Mouse (Mus musculus) ovary, postnatal 36 days (tissue): Measurements from ENCODE around the gene Lca5.

Source experiments
- DNase-seq: peaks from one replicate; pipeline ENCODE4 v3.0.0; 2022; ENCODE audit warnings: low spot score, mixed read lengths

Gene Lca5

GRCm38 (mm10) chr9:83440392-83441357, at the start of gene Lca5:
TSS of gene Lca5 (minus strand) at chr9:83441127.
- peak; percentile 92 for DNase-seq

- DNase-seq, result no peak
Measured at GRCm38 (mm10) chr9:83488491-83489210, 47.7 kb upstream of the Lca5 start.

GRCm38 (mm10) chr9:83487771-83488470, 47.0 kb upstream of the Lca5 start:
- no peak for DNase-seq

DNA sequence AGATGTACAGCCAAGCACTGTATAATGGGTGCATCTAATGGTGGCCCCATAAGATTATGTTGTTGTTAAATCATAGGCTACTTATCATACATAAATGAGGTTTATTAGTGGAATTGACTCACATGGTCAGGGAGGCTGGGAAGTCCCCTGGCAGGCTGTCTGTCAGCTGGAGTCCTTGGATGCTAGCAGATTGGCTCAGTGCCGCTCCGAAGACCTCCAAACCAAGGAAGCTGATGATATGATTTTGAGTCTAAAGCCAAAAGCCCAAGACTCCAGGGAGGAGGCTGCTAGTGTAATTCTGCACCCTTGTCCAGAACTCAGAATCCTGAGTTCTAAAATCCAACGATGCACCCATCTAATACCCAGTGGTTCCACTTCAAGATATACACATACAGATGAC, 45.0 kb upstream of the Lca5 start:
- DNase-seq, result peak; percentile 42

GRCm38 (mm10) chr9:83485357-83485756, 44.4 kb upstream of the Lca5 start:
- DNase-seq, result no peak

DNA sequence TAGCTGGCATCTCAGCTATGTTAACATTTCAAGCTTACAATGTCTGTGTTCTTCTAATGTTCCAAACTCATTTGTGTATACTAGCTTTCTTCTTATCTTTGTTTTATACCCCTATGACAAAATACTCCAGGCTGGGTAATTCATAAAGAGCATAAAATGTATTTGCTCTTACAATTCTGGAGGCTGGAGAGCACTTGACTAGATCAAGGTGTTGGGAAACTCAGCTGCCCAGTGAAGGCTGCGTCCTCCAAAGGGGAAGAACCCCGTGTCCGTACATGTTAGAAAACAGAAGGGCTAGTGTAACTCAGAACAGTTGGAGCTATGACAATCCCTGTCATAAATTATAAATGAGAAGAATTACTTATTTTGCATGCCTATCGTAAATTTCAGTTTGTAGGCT, 42.5 kb upstream of the Lca5 start:
- DNase-seq, result no peak

GRCm38 (mm10) chr9:83482176-83482949, 41.4 kb upstream of the Lca5 start:
- DNase-seq, result no peak

DNA sequence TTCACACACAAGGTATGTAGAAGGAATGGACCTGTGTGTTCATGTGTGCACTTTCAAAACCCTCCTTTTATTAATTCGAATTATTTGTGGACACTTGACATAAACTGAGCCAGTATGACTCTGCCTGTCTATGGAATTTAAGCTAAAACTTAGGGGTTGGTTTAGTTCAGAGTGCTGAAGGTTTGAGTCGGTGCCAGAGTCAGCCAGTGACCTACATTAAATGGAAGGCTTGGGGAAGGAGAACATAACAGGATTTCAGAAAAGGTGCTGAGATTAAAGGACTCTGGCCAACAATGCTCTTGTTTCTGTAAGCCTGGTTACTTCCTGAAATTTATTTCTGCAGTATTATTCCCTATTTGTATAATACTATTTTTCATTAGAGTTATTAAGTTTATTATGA, 28.9 kb upstream of the Lca5 start:
- DNase-seq, result no peak

DNA sequence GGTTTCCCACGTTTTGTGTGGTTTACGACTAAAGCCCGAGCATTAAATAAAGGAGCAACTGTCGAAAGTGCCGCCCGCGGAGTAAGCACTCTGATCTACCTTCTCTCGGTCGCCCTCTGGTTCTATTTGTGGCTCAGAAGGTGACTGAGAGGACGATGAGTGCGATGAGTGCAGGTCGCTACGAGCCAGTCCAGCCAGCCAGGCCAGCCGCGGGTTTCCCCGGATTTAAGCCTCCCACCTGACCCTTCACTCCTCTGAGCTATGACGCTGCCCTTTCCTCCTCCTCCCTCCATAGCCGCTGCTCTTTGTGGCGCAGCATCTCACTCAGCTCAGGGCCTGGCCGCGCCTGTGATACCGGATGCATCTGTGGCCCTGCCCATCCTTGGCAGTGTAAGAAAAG, 6.8 kb upstream of the Lca5 start:
- DNase-seq, result peak; percentile 54

DNA sequence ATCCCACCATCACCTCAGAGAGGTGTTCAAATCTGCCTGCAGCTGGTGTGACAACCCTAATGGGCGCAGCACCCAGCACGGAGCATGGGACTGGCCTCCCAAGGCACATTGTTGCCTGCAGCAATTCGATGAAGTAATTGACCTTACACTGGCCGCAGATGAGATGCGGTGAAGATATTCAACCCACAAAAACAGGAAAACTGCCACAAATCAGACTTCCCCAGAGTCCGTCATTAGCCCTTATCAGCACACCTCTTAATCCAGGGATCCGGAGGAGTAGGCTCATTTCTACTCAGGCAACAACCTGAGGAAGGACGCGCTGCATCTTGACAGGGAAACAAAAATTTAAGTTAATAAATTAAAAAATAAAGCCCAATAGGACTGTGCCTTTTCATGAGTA, 6.2 kb upstream of the Lca5 start:
- DNase-seq, result no peak

DNA sequence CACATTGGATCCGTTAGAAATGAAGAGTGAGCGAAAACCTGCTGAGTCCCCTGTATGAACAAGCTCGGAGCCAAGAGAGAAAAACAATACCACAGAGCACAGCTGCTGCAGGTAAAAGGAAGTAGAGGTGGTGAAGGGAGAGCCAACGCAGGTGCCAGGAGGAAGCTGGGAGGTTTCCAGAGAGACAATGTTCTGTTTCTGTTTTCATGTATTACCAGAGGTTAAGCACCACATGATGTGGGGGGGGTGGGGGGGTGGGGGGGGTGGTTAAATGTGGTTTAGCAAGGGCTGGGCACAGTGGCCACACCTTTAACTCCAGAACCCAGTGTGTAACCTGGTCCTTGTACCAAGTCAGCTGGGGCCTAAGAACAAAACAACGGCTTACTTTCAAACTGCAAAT, 3.3 kb downstream of the Lca5 start:
- DNase-seq, result no peak

- DNase-seq, result no peak
Measured at GRCm38 (mm10) chr9:83434489-83434888, 6.4 kb downstream of the Lca5 start.

DNA sequence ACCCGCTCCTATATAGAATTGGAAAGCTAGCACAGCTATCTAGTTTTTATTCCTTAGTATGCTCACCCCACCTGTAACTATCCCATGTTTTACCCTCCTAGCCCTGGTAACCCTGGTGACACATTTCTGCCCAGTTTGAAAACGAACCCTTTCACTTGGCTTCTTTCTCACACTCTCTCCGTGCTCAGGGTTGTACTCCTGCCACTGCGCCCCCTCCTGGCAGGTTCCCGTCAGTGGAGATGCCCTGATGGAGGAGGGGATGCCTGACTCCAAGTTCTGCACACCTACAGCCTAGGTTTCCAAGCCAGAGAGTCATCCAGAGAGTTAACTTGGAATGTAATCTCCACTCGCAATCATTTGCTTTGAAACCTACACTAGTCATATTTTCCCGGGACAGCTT, 7.3 kb downstream of the Lca5 start:
- peak; percentile 21 for DNase-seq

DNA sequence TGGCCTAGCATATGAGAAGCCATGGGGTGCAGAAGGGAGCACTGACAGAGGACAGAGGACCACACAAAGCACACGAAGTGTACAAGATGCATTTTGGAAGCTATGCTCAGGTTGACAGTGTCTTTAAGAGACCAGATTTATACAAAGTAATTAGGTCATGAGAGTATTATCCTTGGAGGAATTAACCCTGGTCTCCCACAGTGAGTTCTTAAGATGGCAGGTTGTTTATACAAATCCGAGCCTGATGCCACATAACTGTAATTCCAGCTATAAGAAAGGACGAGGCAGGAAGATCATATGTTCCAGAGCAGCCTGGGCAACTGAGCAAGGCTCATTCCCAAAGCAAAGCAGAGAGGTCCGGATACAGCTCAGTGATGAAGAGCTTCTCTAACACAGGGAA, 13.0 kb downstream of the Lca5 start:
- DNase-seq, result no peak

DNA sequence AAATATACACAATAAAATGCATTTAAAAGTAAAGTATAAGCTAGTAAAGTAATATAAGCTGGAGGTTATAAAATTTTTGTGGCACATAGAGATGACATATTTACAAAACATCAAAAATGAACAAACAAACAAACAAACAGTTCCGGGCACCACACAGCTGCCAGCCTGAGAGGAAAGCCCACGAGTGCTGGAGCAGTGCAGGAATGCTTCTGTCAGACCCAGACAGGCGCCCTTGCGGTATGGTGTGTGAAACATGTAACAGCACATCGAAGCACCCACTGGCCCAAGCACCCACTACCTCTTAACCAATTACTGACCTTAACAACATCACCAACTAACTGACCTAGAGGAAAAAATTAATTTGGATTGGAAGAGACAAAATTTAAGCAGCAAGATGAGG, 22.0 kb downstream of the Lca5 start:
- no peak for DNase-seq

GRCm38 (mm10) chr9:83413046-83413445, 27.9 kb downstream of the Lca5 start:
- peak; percentile 7 for DNase-seq

GRCm38 (mm10) chr9:83405150-83405549, 35.8 kb downstream of the Lca5 start:
- DNase-seq, result no peak

DNA sequence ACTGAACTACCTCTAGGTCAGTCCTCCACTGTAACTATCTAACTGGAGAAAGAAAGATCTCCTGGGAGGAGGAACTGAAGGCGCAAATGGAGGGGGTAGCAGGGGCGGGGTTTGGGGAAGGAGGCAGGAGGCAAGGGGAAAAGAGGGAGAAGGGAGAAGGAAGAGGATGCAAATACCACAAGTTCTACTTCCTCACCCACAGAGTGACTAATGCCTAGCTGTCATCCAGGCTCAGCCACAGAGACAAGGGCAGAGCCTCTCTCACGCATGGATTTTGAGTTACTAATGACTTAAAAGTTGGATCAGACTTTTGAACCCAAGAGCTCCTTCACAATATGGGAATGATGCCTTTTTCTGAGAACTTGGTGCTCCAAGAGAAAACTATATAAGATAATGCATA, 40.1 kb downstream of the Lca5 start:
- no peak for DNase-seq

- DNase-seq, result no peak
Measured at GRCm38 (mm10) chr9:83399414-83399813, 41.5 kb downstream of the Lca5 start.

DNA sequence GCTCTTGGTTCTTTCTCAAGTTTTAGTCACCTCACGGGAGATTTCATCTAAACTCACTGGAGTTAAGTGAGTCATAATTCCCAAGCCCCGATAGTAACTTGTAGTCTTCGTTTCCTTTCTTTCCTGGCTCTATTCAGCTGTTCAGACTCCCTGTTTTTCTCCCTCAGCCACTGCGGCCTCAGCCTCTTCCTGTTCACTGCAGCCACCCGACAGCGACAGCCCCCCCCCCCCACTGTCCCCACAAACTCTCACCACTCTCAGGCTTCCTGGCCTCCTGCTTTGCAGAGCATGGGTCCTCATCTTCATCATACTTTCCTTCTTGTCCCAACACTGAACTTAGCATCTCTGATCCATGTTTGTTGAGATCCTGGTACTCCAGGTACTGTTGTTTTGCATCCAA, 42.7 kb downstream of the Lca5 start:
- DNase-seq, result no peak

GRCm38 (mm10) chr9:83395456-83395855, 45.5 kb downstream of the Lca5 start:
- DNase-seq, result no peak

DNA sequence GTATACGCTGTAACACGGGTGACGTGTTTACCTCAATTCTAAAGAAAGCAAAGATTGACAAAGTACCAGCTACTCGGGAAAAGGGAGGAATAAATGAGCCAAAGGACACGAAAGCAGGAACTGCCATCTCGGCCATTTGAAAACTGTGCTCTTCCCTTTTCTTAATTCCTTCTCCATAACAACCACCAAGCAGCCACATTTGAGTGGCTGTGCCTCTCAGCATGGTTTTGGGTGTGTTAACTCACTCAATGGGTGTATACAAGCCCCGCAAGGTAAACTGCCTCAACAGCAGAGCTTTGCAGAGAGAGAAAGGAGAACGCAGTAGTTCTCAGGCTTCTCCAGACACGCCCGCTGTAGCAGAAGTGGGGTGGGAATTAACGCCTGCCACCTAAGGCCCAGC, 48.9 kb downstream of the Lca5 start:
- no peak for DNase-seq
